ENCODE assay signal across 20 mouse cellular contexts in genomic region chr12:116156792-116157532, GRCm38 (mm10).
DNase-seq lines count a peak whose midpoint lies in the region; ATAC-seq lines count a peak whose summit lies in the region.
"Had no signal": no experiment of that assay in that cellular context is flagged by ENCODE, and none has a peak within 500 bp of the region (broad histone marks: within the 10 kb centered on the region; RNA-seq: fewer than 3 reads in every experiment).

No protein-coding gene starts in this region.

- no peak overlapping the region for H3K27ac ChIP-seq in hindbrain, embryonic 16.5 days (ENCODE audit: low read depth, low read length)
- H3K27ac ChIP-seq in hindbrain, embryonic 14.5 days, result no peak overlapping the region
- H3K27ac ChIP-seq in midbrain, embryonic 15.5 days, result no peak overlapping the region
- H3K27ac ChIP-seq in midbrain, embryonic 16.5 days (ENCODE audit: low read length), result no peak overlapping the region
- H3K27ac ChIP-seq in neural tube, embryonic 13.5 days (replicated peaks), result no peak overlapping the region
- H3K27ac ChIP-seq: intestine, embryonic 15.5 days; layer of hippocampus, adult 2 months; left cerebral cortex, adult 2 months; liver, embryonic 12.5 days had no signal

- H3K9me3 ChIP-seq in hindbrain, embryonic 16.5 days (ENCODE audit: control insufficient read depth, low read length), result no peaks in the 10 kb centered on the region
- H3K9me3 ChIP-seq in hindbrain, embryonic 14.5 days (ENCODE audit: control insufficient read depth, low read length), result no peaks in the 10 kb centered on the region
- no peaks in the 10 kb centered on the region for H3K9me3 ChIP-seq in midbrain, embryonic 15.5 days
- no peaks in the 10 kb centered on the region for H3K9me3 ChIP-seq in midbrain, embryonic 16.5 days (replicated peaks; ENCODE audit: control insufficient read depth, low read length, poor library complexity, severe bottlenecking)
- H3K9me3 ChIP-seq in neural tube, embryonic 13.5 days, result no peaks in the 10 kb centered on the region
- H3K9me3 ChIP-seq: intestine, embryonic 15.5 days; liver, embryonic 12.5 days; megakaryocyte, embryonic 14.5 days had no signal

- no peaks in the 10 kb centered on the region for H3K4me1 ChIP-seq in hindbrain, embryonic 16.5 days (ENCODE audit: control insufficient read depth, insufficient read depth, low read depth, low read length)
- H3K4me1 ChIP-seq in hindbrain, embryonic 14.5 days (replicated peaks; ENCODE audit: control insufficient read depth, insufficient read depth, low read length), result no peaks in the 10 kb centered on the region
- H3K4me1 ChIP-seq in midbrain, embryonic 15.5 days, result no peaks in the 10 kb centered on the region
- no peaks in the 10 kb centered on the region for H3K4me1 ChIP-seq in midbrain, embryonic 16.5 days (ENCODE audit: control insufficient read depth, insufficient read depth, low read length)
- H3K4me1 ChIP-seq in neural tube, embryonic 13.5 days (replicated peaks), result no peaks in the 10 kb centered on the region
- H3K4me1 ChIP-seq: intestine, embryonic 15.5 days; liver, embryonic 12.5 days had no signal

- H3K9ac ChIP-seq in hindbrain, embryonic 16.5 days (ENCODE audit: low read depth, low read length), result no peak overlapping the region
- no peak overlapping the region for H3K9ac ChIP-seq in hindbrain, embryonic 14.5 days
- no peak overlapping the region for H3K9ac ChIP-seq in midbrain, embryonic 15.5 days
- no peak overlapping the region for H3K9ac ChIP-seq in midbrain, embryonic 16.5 days (ENCODE audit: low read depth, low read length)
- no peak overlapping the region for H3K9ac ChIP-seq in neural tube, embryonic 13.5 days
- H3K9ac ChIP-seq: intestine, embryonic 15.5 days; liver, embryonic 12.5 days had no signal

- no peak overlapping the region for H3K4me2 ChIP-seq in hindbrain, embryonic 16.5 days (ENCODE audit: low read length)
- H3K4me2 ChIP-seq in hindbrain, embryonic 14.5 days (replicated peaks), result no peak overlapping the region
- H3K4me2 ChIP-seq in midbrain, embryonic 15.5 days, result no peak overlapping the region
- H3K4me2 ChIP-seq in midbrain, embryonic 16.5 days (ENCODE audit: low read length), result no peak overlapping the region
- no peak overlapping the region for H3K4me2 ChIP-seq in neural tube, embryonic 13.5 days
- H3K4me2 ChIP-seq: intestine, embryonic 15.5 days; liver, embryonic 12.5 days had no signal

- peak; percentile 50; the same call in 1 of the 2 replicates for ATAC-seq in hindbrain, embryonic 16.5 days
- ATAC-seq in hindbrain, embryonic 14.5 days (ENCODE audit: low FRiP score), result no peak
- ATAC-seq in midbrain, embryonic 15.5 days (replicated peaks), result 0 out of 2 replicates have a peak, but pooled peaks have one; percentile 24
- ATAC-seq in midbrain, embryonic 16.5 days, result no peak
- ATAC-seq in neural tube, embryonic 13.5 days (ENCODE audit: low read depth), result peak; percentile 53
- no peak for ATAC-seq in megakaryocyte-erythroid progenitor cell, adult 5-6 weeks (replicated peaks; ENCODE audit: low FRiP score, low TSS enrichment, poor library complexity, severe bottlenecking)
- ATAC-seq: intestine, embryonic 15.5 days; liver, embryonic 12.5 days had no signal

- no peaks in the 10 kb centered on the region for H3K27me3 ChIP-seq in hindbrain, embryonic 16.5 days (replicated peaks; ENCODE audit: control insufficient read depth, insufficient read depth, low read length)
- H3K27me3 ChIP-seq in hindbrain, embryonic 14.5 days (ENCODE audit: control insufficient read depth, insufficient read depth, low read length), result no peaks in the 10 kb centered on the region
- no peaks in the 10 kb centered on the region for H3K27me3 ChIP-seq in midbrain, embryonic 15.5 days (replicated peaks)
- H3K27me3 ChIP-seq in midbrain, embryonic 16.5 days (ENCODE audit: control insufficient read depth, insufficient read depth, low read depth, low read length), result no peaks in the 10 kb centered on the region
- H3K27me3 ChIP-seq in neural tube, embryonic 13.5 days, result no peaks in the 10 kb centered on the region
- H3K27me3 ChIP-seq: intestine, embryonic 15.5 days; liver, embryonic 12.5 days had no signal

- H3K36me3 ChIP-seq in hindbrain, embryonic 16.5 days (ENCODE audit: control insufficient read depth, insufficient read depth, low read length), result no peaks in the 10 kb centered on the region
- no peaks in the 10 kb centered on the region for H3K36me3 ChIP-seq in hindbrain, embryonic 14.5 days (replicated peaks; ENCODE audit: control insufficient read depth, insufficient read depth)
- no peaks in the 10 kb centered on the region for H3K36me3 ChIP-seq in midbrain, embryonic 15.5 days (replicated peaks)
- no peaks in the 10 kb centered on the region for H3K36me3 ChIP-seq in midbrain, embryonic 16.5 days (ENCODE audit: control insufficient read depth, insufficient read depth, low read length)
- H3K36me3 ChIP-seq in neural tube, embryonic 13.5 days, result no peaks in the 10 kb centered on the region
- H3K36me3 ChIP-seq: intestine, embryonic 15.5 days; liver, embryonic 12.5 days had no signal

- WGBS in hindbrain, embryonic 16.5 days, result 75% methylated on average over 7 of the region's 7 CpGs
- WGBS in hindbrain, embryonic 14.5 days, result 76% methylated on average over 7 of the region's 7 CpGs
- 76% methylated on average over 7 of the region's 7 CpGs for WGBS in midbrain, embryonic 15.5 days
- WGBS in midbrain, embryonic 16.5 days, result 76% methylated on average over 7 of the region's 7 CpGs
- WGBS in neural tube, embryonic 13.5 days, result 75% methylated on average over 7 of the region's 7 CpGs

- DNase-seq in hindbrain, embryonic 14.5 days (ENCODE audit: low spot score), result no peak
- no peak for DNase-seq in right cerebral cortex, postnatal 25 days
- DNase-seq: adrenal gland, postnatal 36 days; B cell, adult 2 months; cerebellum, adult 2 months; cerebellum, postnatal 36 days; gastrocnemius, postnatal 14 days; left cerebral cortex, postnatal 4 days; lung, adult 2 months; thymus, adult 18-20 months had no signal

- H3K4me3 ChIP-seq in hindbrain, embryonic 16.5 days (ENCODE audit: low read length), result no peak overlapping the region
- no peak overlapping the region for H3K4me3 ChIP-seq in hindbrain, embryonic 14.5 days (replicated peaks; ENCODE audit: low read length)
- H3K4me3 ChIP-seq in midbrain, embryonic 15.5 days, result no peak overlapping the region
- H3K4me3 ChIP-seq in midbrain, embryonic 16.5 days (ENCODE audit: low read depth, low read length), result no peak overlapping the region
- no peak overlapping the region for H3K4me3 ChIP-seq in neural tube, embryonic 13.5 days
- H3K4me3 ChIP-seq: intestine, embryonic 15.5 days; layer of hippocampus, adult 2 months; left cerebral cortex, adult 2 months; liver, embryonic 12.5 days; megakaryocyte, embryonic 14.5 days had no signal

Comparison
In these comparisons a context has a peak if more than half of its experiments do, and no peak if none do; other contexts are left out.
1. ATAC-seq: peak in hindbrain, embryonic 16.5 days (single experiment), midbrain, embryonic 15.5 days (single experiment) and neural tube, embryonic 13.5 days (single experiment); none in hindbrain, embryonic 14.5 days (single experiment), midbrain, embryonic 16.5 days (single experiment) and megakaryocyte-erythroid progenitor cell, adult 5-6 weeks (single experiment).